Mouse (Mus musculus) ES-Bruce4 (cell line): ENCODE measurements around the gene Elf4. TPM values are rescaled to one million over a fixed set of nuclear protein-coding genes. Genes with fewer than 3 reads are reported as not detected.
A peak's percentile ranks its signal among the peaks of the same experiment; 100 is the strongest.

Source experiments
- H3K27ac ChIP-seq: 2 replicates; pipeline ENCODE4 v1.5.1; 2012; ENCODE audit warnings: low read length, inconsistent platforms; ENCODE audit not compliant: insufficient read depth
- H3K27me3 ChIP-seq: 2 replicates; pipeline ENCODE4 v1.6.1; 2012; ENCODE audit warnings: mild to moderate bottlenecking, low read length, inconsistent platforms; ENCODE audit not compliant: control insufficient read depth, poor library complexity, insufficient read depth, severe bottlenecking
- H3K36me3 ChIP-seq: 2 replicates; pipeline ENCODE4 v1.6.1; 2012; ENCODE audit warnings: inconsistent platforms, mild to moderate bottlenecking, low read length, moderate library complexity; ENCODE audit not compliant: control insufficient read depth, poor library complexity, insufficient read depth, severe bottlenecking
- H3K4me1 ChIP-seq: one replicate; pipeline ENCODE4 v1.8.1; 2011; ENCODE audit warnings: low read length; ENCODE audit not compliant: control insufficient read depth, insufficient read depth
- H3K4me3 ChIP-seq: 2 replicates; pipeline ENCODE4 v1.5.1; 2011; ENCODE audit warnings: low read depth, mild to moderate bottlenecking, low read length
- H3K9ac ChIP-seq: 2 replicates; pipeline ENCODE4 v1.6.1; 2012; ENCODE audit warnings: low read depth, mild to moderate bottlenecking, inconsistent platforms; ENCODE audit not compliant: poor library complexity, severe bottlenecking
- H3K9me3 ChIP-seq: replicated peaks from 2 replicates; pipeline ENCODE4 v1.6.1; 2012; ENCODE audit warnings: mild to moderate bottlenecking, low read length, inconsistent platforms; ENCODE audit not compliant: control insufficient read depth, poor library complexity, insufficient read depth, severe bottlenecking
- CTCF ChIP-seq: IDR thresholded peaks from one replicate; pipeline ENCODE4 v1.8.1; 2011; ENCODE audit warnings: low read depth, low read length
- EP300 ChIP-seq: IDR thresholded peaks from 2 replicates; pipeline ENCODE4 v1.6.1; 2011; ENCODE audit warnings: low read depth, low read length; ENCODE audit not compliant: insufficient read depth
- POLR2A ChIP-seq: IDR thresholded peaks from one replicate; pipeline ENCODE4 v1.8.1; 2011; ENCODE audit warnings: low read length; ENCODE audit not compliant: insufficient read depth
- polyA plus RNA-seq: library from polyadenylated mRNA; stranded (reverse); fragments of >200 nt; gene quantifications from 2 replicates; pipeline ENCODE4 v1.2.4, GENCODE M21; 2011; ENCODE audit warnings: low read depth; ENCODE audit not compliant: missing spikeins, insufficient read depth, insufficient read length

The Elf4 gene
- polyA plus RNA-seq, 1 experiment, result 6.1 TPM

DNA sequence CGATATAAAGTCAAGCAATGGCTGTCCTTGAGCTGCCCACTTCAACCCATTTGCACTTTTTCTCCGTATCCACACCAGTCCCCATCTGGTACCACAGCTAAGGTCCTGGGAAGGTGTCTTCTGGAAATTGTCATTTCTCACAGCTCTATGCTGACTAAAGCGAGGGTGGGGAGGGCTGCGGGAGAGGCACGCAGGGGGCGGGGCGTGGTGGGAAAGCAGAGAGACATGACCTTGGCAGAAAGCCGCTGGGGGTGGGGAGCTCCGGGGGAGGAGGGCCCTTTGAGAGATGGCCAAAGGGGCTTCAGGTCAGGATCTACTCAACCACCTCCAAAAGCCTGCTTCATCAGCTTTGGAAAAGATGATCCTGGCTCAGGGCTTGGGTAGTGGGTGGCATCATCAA lies 7.9 kb downstream of the Elf4 start:
- peak overlapping the region; percentile 26; the same call in 1 of the 2 replicates for H3K4me3 ChIP-seq
- peaks cover 3% of the 10 kb centered on the region for H3K4me1 ChIP-seq
- no peaks in the 10 kb centered on the region for H3K9me3 ChIP-seq
- peak overlapping the region; percentile 95; the same call in 1 of the 2 replicates for H3K9ac ChIP-seq
- H3K27me3 ChIP-seq, result peaks cover 9% of the 10 kb centered on the region
- no peak overlapping the region for H3K27ac ChIP-seq
- H3K36me3 ChIP-seq, result no peaks in the 10 kb centered on the region
- TF ChIP-seq CTCF (no peak), EP300 (no peak), POLR2A (no peak)

DNA sequence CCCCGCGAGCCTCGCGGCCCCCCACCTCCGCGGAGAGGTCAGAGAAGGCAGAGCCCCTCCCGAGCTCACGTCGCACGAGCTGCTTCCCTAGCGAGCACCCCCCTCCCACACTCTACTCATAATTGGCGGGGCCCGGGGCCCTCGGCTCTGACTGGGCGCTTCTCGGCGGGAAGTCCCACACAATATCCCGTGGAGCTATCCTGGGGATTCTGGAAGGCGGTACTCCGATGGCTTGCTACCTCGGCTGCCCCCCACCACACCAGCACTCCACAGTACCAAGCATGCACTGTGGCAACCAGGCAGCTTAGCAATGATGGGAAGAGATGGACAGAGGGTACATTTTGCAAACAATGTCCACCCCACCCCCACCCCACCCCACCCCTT lies 8.4 kb downstream of the Elf4 start:
- Histone ChIP-seq H3K9me3 (no peaks in the 10 kb centered on the region), H3K4me3 (peak overlapping the region; percentile 93), H3K4me1 (peaks cover 3% of the 10 kb centered on the region), H3K9ac (peak overlapping the region; percentile 95), H3K27ac (no peak overlapping the region), H3K27me3 (peaks cover 9% of the 10 kb centered on the region), H3K36me3 (no peaks in the 10 kb centered on the region)
- TF ChIP-seq EP300 (no peak), CTCF (no peak), POLR2A (no peak)

DNA sequence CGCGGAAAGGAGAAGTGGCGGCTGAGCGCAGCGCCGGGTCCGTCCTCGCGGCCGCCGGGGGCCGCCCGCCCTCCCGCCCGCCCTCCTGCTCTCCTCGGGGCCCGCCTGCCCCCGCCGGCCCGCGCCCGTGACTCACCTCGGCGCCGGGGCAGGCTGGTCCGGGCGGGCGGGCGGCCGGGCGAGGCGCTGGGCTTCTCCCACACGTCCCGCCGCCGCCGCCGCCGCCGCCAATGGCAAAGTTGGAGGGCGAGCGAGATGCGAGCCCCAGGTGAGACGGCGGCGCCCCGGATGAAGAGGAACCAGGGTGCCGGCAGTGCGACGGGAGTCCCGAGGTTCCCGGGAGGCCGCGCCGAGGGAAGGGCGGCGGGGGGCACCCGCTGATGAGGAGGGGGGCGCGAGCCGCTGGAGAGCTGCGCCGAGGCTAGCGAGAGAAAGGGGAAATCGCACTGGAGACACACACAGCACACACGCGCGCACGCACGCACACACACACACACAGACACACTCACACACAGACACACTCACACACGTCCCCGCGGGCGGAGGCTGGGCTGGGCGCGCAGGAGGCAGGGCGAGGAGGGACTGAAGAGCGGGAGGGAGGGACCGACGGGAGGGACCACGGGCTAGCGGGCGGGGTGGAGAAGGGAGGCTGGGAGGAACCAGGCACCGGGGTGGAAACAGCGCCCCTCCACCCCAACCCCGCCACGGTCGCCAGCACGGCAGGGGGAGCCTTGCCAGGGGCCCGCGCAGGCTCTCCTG lies 9.0 kb downstream of the Elf4 start:
- H3K4me1 ChIP-seq, result no peaks in the 10 kb centered on the region
- H3K27ac ChIP-seq, result no peak overlapping the region
- TF ChIP-seq POLR2A, result no peak
- TF ChIP-seq CTCF, result no peak
- H3K9ac ChIP-seq, result peak overlapping the region; percentile 95
- no peaks in the 10 kb centered on the region for H3K9me3 ChIP-seq
- H3K27me3 ChIP-seq, result peaks cover 9% of the 10 kb centered on the region
- H3K4me3 ChIP-seq, result peak overlapping the region; percentile 93
- H3K36me3 ChIP-seq, result no peaks in the 10 kb centered on the region

DNA sequence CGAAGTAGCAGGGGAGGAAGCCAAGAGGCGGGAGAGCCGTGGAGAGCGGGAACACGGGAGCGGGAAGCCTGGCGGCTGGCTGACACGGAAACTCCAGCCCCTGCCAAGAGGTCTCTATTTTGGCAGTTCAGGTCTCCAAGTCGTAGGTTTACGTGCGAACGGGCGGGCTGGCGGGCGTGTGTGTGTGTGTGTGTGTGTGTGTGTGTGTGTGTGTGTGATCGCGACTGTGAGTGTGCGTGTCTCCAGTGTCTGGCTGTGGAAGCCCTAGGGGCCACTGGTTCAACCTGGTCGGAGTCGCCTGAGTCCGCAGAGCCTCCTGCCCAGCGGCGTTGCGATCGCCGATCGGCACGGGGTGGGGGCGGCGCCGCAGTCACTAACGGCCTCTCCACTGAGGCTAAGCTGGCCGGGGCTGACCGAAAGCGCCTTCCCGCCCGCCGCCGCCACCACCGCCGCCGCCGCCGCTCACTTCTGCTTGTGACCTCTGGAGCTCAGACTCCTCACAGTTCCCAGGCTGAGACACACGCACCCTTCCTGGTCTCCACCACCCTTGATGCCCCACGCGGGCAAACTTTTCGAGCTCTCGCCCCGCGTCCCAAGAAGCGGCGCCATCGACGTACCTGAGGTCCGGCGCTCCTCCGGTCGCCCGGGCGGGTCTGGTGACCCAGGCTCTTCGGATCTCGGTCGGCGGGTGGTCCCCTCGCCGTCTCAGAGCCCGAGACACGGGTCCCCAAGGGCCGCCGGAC lies 9.8 kb downstream of the Elf4 start:
- Histone ChIP-seq H3K27ac (no peak overlapping the region), H3K36me3 (no peaks in the 10 kb centered on the region), H3K27me3 (peaks cover 9% of the 10 kb centered on the region), H3K9me3 (no peaks in the 10 kb centered on the region), H3K9ac (peak overlapping the region; percentile 95), H3K4me3 (peak overlapping the region; percentile 87), H3K4me1 (no peaks in the 10 kb centered on the region)
- TF ChIP-seq CTCF, result no peak
- TF ChIP-seq EP300, result no peak
- TF ChIP-seq POLR2A, result no peak

DNA sequence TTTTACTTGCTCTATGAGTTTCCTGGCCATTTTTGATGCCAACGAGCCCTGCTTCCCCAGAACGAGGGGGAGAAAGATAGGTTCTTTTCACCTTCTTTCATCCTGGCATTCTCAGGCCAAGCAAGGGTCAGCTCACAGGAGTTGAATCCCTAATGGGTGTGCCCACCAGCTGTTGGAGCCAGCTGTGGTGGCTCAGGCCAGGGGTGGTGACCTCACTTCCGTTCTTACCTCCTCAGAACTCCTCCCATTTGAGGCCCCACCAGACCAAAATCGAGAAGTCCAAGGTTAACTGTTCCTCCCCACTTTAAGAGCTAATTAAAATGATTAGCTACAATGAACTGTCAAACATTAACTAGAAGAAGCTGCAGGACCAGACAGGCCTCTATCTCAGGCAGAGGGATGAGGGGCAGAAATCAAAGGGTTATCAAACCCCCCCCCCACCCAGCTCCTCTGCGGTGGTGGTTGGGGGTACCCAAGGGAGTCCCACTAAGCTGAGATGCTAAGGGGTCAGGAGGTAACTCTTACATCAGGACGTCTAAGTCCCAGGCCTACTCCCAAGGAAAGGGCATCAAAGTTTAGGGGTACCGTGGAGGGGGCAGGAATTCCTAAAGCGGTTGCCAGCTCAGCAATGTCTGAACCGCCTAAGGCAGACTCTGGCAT lies 10.6 kb downstream of the Elf4 start:
- TF ChIP-seq POLR2A (no peak), EP300 (no peak), CTCF (no peak)
- H3K36me3 ChIP-seq, result no peaks in the 10 kb centered on the region
- H3K9me3 ChIP-seq, result no peaks in the 10 kb centered on the region
- peaks cover 9% of the 10 kb centered on the region for H3K27me3 ChIP-seq
- peak overlapping the region; percentile 95; the same call in 1 of the 2 replicates for H3K9ac ChIP-seq
- no peak overlapping the region for H3K27ac ChIP-seq
- no peaks in the 10 kb centered on the region for H3K4me1 ChIP-seq
- peak overlapping the region; percentile 87; the same call in 1 of the 2 replicates for H3K4me3 ChIP-seq
